Mouse (Mus musculus) stomach, postnatal 0 days (tissue): ENCODE data around the gene Rabep2.

Experiments
- CTCF ChIP-seq: IDR thresholded peaks from 2 replicates; pipeline ENCODE4 v1.5.1; 2016; ENCODE audit warnings: antibody characterized with exemption, low read depth, mild to moderate bottlenecking, moderate library complexity
- EP300 ChIP-seq: optimal IDR thresholded peaks from 2 replicates; pipeline ENCODE3; 2016; ENCODE audit warnings: antibody characterized with exemption

DNA sequence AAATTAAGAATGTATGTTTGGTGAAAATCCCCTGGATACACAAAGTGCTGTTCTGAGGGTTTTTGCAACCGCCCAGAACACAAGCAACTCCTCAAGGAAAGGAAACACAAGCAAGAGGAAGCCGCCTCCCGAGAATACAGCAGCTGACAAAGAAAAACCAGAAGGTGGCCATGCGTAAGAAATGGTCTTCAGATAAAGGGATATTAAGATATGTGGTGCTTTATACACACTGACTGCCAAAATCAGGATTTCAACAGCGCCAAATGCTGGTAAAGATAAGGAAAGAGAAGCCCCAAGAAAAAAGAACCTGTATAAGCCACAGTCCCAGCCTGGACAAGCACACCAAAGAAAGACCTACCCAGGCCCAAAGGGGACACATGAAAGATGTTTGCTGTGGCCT, 45.0 kb upstream of the Rabep2 start:
- TF ChIP-seq CTCF (no peak), EP300 (no peak)
